Mouse (Mus musculus): ENCODE measurements around the gene Lmtk3. TPM values are rescaled to one million over a fixed set of nuclear protein-coding genes. Genes with fewer than 3 reads are reported as not detected.

Lmtk3 gene
- polyA plus RNA-seq, 1 experiment from 2014 or later: 2.9 TPM

DNA sequence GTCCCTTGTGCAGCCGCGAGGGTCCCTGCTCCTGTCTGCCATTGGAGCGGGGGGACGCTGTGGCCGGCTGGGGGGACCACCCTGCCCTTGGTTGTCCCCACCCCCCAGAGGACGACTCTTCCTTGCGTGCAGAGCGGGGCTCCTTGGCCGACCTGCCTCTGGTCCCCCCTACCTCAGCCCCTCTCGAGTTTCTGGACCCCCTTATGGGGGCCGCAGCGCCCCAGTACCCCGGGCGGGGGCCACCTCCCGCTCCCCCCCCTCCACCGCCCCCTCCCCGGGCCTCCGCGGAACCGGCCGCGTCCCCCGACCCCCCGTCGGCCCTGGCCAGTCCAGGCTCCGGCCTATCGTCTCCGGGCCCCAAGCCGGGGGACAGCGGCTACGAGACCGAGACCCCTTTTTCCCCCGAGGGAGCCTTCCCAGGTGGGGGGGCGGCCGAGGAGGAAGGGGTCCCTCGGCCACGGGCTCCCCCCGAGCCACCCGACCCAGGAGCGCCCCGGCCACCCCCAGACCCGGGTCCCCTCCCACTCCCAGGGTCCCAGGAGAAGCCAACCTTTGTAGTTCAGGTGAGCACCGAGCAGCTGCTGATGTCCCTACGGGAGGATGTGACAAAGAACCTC, 10.5 kb downstream of the Lmtk3 start:
- no peak overlapping the region for H3K4me3 ChIP-seq (ENCODE audit: low read depth, low read length)
- H3K9ac ChIP-seq (replicated peaks; ENCODE audit: low read length): no peak overlapping the region
- peaks cover 12% of the 10 kb centered on the region for H3K4me1 ChIP-seq (ENCODE audit: control insufficient read depth, insufficient read depth, low read length)
- H3K9me3 ChIP-seq (replicated peaks; ENCODE audit: control insufficient read depth, low read length): no peaks in the 10 kb centered on the region
- H3K36me3 ChIP-seq (replicated peaks; ENCODE audit: control insufficient read depth, insufficient read depth, low read depth, low read length): peaks cover 19% of the 10 kb centered on the region
- H3K27ac ChIP-seq (replicated peaks; ENCODE audit: low read depth, low read length): no peak overlapping the region
- 83% methylated on average over 33 of the region's 44 CpGs for WGBS
- no peak overlapping the region for H3K4me2 ChIP-seq (ENCODE audit: low read depth, low read length)
- no peak for ATAC-seq (replicated peaks; ENCODE audit: insufficient number of reproducible peaks, low FRiP score, low TSS enrichment, low read depth)
- peaks cover 11% of the 10 kb centered on the region for H3K27me3 ChIP-seq (ENCODE audit: control insufficient read depth, insufficient read depth, low read length)
- DNase-seq (ENCODE audit: low spot score): no peak

- 93% methylated on average over 28 of the region's 29 CpGs for WGBS
- no peak overlapping the region for H3K4me3 ChIP-seq (ENCODE audit: low read depth, low read length)
- no peak overlapping the region for H3K9ac ChIP-seq (replicated peaks; ENCODE audit: low read length)
- H3K36me3 ChIP-seq (replicated peaks; ENCODE audit: control insufficient read depth, insufficient read depth, low read depth, low read length): peaks cover 13% of the 10 kb centered on the region
- H3K4me2 ChIP-seq (ENCODE audit: low read depth, low read length): no peak overlapping the region
- H3K4me1 ChIP-seq (ENCODE audit: control insufficient read depth, insufficient read depth, low read length): peaks cover 12% of the 10 kb centered on the region
- H3K27me3 ChIP-seq (ENCODE audit: control insufficient read depth, insufficient read depth, low read length): peaks cover 11% of the 10 kb centered on the region
- no peaks in the 10 kb centered on the region for H3K9me3 ChIP-seq (replicated peaks; ENCODE audit: control insufficient read depth, low read length)
- H3K27ac ChIP-seq (replicated peaks; ENCODE audit: low read depth, low read length): no peak overlapping the region
- DNase-seq (ENCODE audit: low spot score) (no peak), ATAC-seq (replicated peaks; ENCODE audit: insufficient number of reproducible peaks, low FRiP score, low TSS enrichment, low read depth) (no peak)
These were observed 11.4 kb downstream of the Lmtk3 start for GRCm38 (mm10) chr7:45794971-45795370.

DNA sequence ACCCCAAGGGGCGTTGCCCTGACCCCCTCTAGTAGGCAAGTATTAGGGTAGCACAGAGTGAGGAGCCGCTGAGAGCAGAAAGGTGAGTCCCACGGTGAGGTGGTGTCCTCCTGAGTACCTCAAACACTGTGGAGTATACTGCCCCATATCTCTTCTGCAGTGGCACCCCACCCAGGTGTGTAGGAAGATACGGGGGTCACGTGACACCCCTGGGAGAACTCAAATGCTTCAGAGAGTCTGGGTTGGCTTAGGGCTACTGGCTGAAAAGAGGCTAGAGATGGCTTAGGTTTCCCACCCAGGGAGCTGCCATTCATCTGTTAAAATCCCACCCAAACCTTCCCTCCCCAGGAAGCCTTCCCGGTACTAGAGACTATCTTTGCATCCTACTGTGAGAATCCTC, 13.4 kb downstream of the Lmtk3 start:
- Histone ChIP-seq H3K4me3 (ENCODE audit: low read depth, low read length) (no peak overlapping the region), H3K9ac (replicated peaks; ENCODE audit: low read length) (no peak overlapping the region), H3K4me2 (ENCODE audit: low read depth, low read length) (no peak overlapping the region), H3K27ac (replicated peaks; ENCODE audit: low read depth, low read length) (no peak overlapping the region), H3K4me1 (ENCODE audit: control insufficient read depth, insufficient read depth, low read length) (peaks cover 12% of the 10 kb centered on the region), H3K36me3 (replicated peaks; ENCODE audit: control insufficient read depth, insufficient read depth, low read depth, low read length) (peaks cover 7% of the 10 kb centered on the region), H3K9me3 (replicated peaks; ENCODE audit: control insufficient read depth, low read length) (no peaks in the 10 kb centered on the region), H3K27me3 (ENCODE audit: control insufficient read depth, insufficient read depth, low read length) (peaks cover 11% of the 10 kb centered on the region)
- ATAC-seq (replicated peaks; ENCODE audit: insufficient number of reproducible peaks, low FRiP score, low TSS enrichment, low read depth): no peak
- 42% methylated on average over 6 of the region's 6 CpGs for WGBS
- DNase-seq (ENCODE audit: low spot score): no peak

DNA sequence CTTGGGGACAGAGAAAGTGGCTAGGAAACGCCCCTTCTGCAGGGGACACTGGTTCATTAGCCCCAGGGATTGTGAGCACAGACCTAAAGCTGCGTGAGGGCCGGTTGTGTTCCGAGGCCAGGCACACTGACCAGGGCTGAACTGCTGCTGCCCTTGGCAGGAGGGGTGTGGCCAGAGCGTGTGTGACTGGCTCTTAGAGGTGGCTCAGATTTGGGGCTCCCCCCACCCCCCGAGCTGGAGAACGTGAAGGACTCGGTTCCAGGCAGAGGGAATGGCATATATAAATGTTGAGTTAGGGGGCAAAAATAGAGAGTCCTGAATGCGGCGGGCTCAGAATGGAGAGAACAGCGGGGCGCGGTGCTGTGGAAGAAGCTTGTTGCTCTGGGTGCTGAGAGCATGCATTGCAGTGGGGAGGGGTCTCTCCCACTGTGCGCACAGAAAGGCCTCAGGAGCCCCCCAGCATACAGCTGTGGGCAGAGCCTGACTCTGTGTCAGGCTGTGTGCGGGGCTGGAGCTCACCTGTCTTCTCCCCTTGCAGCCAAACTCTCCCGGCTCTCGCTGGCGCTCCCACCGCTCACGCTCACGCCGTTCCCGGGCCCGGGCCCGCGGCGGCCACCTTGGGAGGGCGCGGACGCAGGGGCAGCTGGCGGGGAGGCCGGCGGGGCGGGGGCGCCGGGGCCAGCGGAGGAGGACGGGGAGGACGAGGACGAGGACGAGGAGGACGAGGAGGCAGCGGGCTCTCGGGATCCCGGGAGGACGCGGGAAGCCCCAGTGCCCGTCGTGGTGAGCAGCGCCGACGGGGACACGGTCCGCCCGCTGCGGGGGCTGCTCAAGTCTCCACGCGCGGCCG, 14.3 kb downstream of the Lmtk3 start:
- H3K36me3 ChIP-seq (replicated peaks; ENCODE audit: control insufficient read depth, insufficient read depth, low read depth, low read length): no peaks in the 10 kb centered on the region; the same call in 1 of the 2 replicates
- H3K4me2 ChIP-seq (ENCODE audit: low read depth, low read length): peak overlapping the region; percentile 90
- H3K27me3 ChIP-seq (ENCODE audit: control insufficient read depth, insufficient read depth, low read length): peaks cover 11% of the 10 kb centered on the region
- no peak overlapping the region for H3K27ac ChIP-seq (replicated peaks; ENCODE audit: low read depth, low read length)
- H3K4me3 ChIP-seq (ENCODE audit: low read depth, low read length): peak overlapping the region; percentile 42
- ATAC-seq (replicated peaks; ENCODE audit: insufficient number of reproducible peaks, low FRiP score, low TSS enrichment, low read depth) (no peak), DNase-seq (ENCODE audit: low spot score) (no peak)
- H3K4me1 ChIP-seq (ENCODE audit: control insufficient read depth, insufficient read depth, low read length): peaks cover 12% of the 10 kb centered on the region
- WGBS: under 1% methylated on average over 57 of the region's 60 CpGs
- peak overlapping the region; percentile 57 for H3K9ac ChIP-seq (replicated peaks; ENCODE audit: low read length)
- no peaks in the 10 kb centered on the region for H3K9me3 ChIP-seq (replicated peaks; ENCODE audit: control insufficient read depth, low read length)

GRCm38 (mm10) chr7:45798511-45798836, 14.9 kb downstream of the Lmtk3 start:
- Histone ChIP-seq H3K27me3 (ENCODE audit: control insufficient read depth, insufficient read depth, low read length) (peaks cover 11% of the 10 kb centered on the region), H3K27ac (replicated peaks; ENCODE audit: low read depth, low read length) (no peak overlapping the region)

DNA sequence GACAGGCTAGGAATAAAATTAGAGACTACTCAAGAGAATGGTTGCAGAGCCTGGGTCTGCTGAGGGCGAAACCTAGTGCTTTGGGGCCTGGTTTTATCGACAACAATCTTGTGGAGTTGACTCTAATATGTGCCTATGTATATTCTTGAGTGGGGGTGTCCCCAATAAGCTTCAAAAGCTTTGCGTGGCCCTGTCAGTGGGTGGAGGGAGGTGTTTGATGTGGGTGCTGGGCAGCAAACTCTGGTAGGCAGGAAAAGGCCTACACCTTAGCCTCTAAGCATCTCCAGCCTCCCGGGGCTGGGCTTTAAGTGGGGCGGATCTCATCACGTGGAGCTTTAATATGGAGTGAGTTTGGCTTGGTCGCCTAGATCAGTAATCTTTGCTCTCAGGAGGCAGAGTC, 15.4 kb downstream of the Lmtk3 start:
- no peak overlapping the region for H3K4me2 ChIP-seq (ENCODE audit: low read depth, low read length)
- peaks cover 11% of the 10 kb centered on the region for H3K27me3 ChIP-seq (ENCODE audit: control insufficient read depth, insufficient read depth, low read length)
- H3K9ac ChIP-seq (replicated peaks; ENCODE audit: low read length): no peak overlapping the region
- H3K4me3 ChIP-seq (ENCODE audit: low read depth, low read length): no peak overlapping the region
- 40% methylated on average over 7 of the region's 7 CpGs for WGBS
- H3K4me1 ChIP-seq (ENCODE audit: control insufficient read depth, insufficient read depth, low read length): peaks cover 12% of the 10 kb centered on the region
- no peak for ATAC-seq (replicated peaks; ENCODE audit: insufficient number of reproducible peaks, low FRiP score, low TSS enrichment, low read depth)
- no peaks in the 10 kb centered on the region; the same call in 1 of the 2 replicates for H3K36me3 ChIP-seq (replicated peaks; ENCODE audit: control insufficient read depth, insufficient read depth, low read depth, low read length)
- H3K9me3 ChIP-seq (replicated peaks; ENCODE audit: control insufficient read depth, low read length): no peaks in the 10 kb centered on the region
- no peak overlapping the region for H3K27ac ChIP-seq (replicated peaks; ENCODE audit: low read depth, low read length)
- no peak for DNase-seq (ENCODE audit: low spot score)

More at GRCm38 (mm10) chr7:45798511-45798836, 14.9 kb downstream of the Lmtk3 start:
- DNase-seq (ENCODE audit: low spot score) (no peak), ATAC-seq (replicated peaks; ENCODE audit: insufficient number of reproducible peaks, low FRiP score, low TSS enrichment, low read depth) (no peak)
- no peaks in the 10 kb centered on the region; the same call in 1 of the 2 replicates for H3K36me3 ChIP-seq (replicated peaks; ENCODE audit: control insufficient read depth, insufficient read depth, low read depth, low read length)
- no peaks in the 10 kb centered on the region for H3K9me3 ChIP-seq (replicated peaks; ENCODE audit: control insufficient read depth, low read length)
- H3K4me2 ChIP-seq (ENCODE audit: low read depth, low read length): peak overlapping the region; percentile 90
- H3K9ac ChIP-seq (replicated peaks; ENCODE audit: low read length): peak overlapping the region; percentile 57
- 2% methylated on average over 19 of the region's 19 CpGs for WGBS
- H3K4me3 ChIP-seq (ENCODE audit: low read depth, low read length): peak overlapping the region; percentile 42
- peaks cover 12% of the 10 kb centered on the region for H3K4me1 ChIP-seq (ENCODE audit: control insufficient read depth, insufficient read depth, low read length)

GRCm38 (mm10) chr7:45800001-45800400, 16.5 kb downstream of the Lmtk3 start:
- peaks cover 11% of the 10 kb centered on the region for H3K27me3 ChIP-seq (ENCODE audit: control insufficient read depth, insufficient read depth, low read length)
- H3K4me2 ChIP-seq (ENCODE audit: low read depth, low read length): no peak overlapping the region
- H3K9me3 ChIP-seq (replicated peaks; ENCODE audit: control insufficient read depth, low read length): no peaks in the 10 kb centered on the region
- no peak for DNase-seq (ENCODE audit: low spot score)
- no peak overlapping the region for H3K27ac ChIP-seq (replicated peaks; ENCODE audit: low read depth, low read length)
- peaks cover 12% of the 10 kb centered on the region for H3K4me1 ChIP-seq (ENCODE audit: control insufficient read depth, insufficient read depth, low read length)
- H3K36me3 ChIP-seq (replicated peaks; ENCODE audit: control insufficient read depth, insufficient read depth, low read depth, low read length): no peaks in the 10 kb centered on the region; the same call in 1 of the 2 replicates
- WGBS: 35% methylated on average over 7 of the region's 7 CpGs
- no peak for ATAC-seq (replicated peaks; ENCODE audit: insufficient number of reproducible peaks, low FRiP score, low TSS enrichment, low read depth)
- H3K9ac ChIP-seq (replicated peaks; ENCODE audit: low read length): no peak overlapping the region
- H3K4me3 ChIP-seq (ENCODE audit: low read depth, low read length): no peak overlapping the region

Measured in embryonic facial prominence, embryonic 11.5 days (tissue).